Mouse (Mus musculus): Measurements from ENCODE around the gene Rap1gap2.

GRCm38 (mm10) chr11:74586401-74586800, 24.3 kb downstream of the Rap1gap2 start:
- TF ChIP-seq GATA1 (IDR thresholded peaks at IDR 0.05; ENCODE audit: borderline replicate concordance, low read length) = no peak
- no peak for TF ChIP-seq FLI1 (IDR thresholded peaks at IDR 0.05; ENCODE audit: low read length)
